8 mouse cellular contexts compared by ENCODE assay signal in the genomic region with DNA sequence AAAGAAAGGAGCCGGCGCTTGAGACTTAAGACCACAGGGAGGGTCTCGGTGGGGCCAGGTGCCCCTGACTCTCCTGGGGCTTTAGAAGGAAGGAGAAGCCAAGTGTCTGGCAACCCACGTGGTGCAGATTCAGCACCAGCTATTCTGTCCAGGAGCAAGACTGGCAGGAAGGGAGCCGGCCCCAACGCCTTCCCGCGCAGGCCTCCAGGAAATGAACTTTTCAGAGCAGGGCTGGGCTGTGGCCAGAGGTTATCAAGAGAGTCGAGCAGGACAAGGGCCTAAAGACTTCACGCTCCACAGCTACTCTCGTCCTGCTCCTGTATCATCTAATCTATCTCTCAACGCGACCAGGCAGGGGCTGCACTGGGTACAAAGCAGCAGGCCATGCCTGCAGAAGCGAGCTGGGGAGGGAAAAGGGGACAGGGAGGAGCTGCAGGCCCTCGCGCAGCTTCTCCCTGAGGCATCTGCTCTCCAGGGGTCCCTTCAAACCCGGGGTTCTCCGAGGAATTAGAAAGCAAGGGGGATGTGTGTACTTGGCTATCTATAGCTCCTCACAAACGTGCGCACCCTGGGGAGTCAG. TPM values are rescaled to one million over a fixed set of nuclear protein-coding genes. Genes with fewer than 3 reads are reported as not detected.
DNase-seq lines count a peak whose midpoint lies in the region; TF ChIP-seq lines count a peak whose summit lies in the region.

No protein-coding gene starts in this region.

- no peak for TF ChIP-seq CTCF in embryonic fibroblast, embryonic 13.5 days (IDR thresholded peaks at IDR 0.05; ENCODE audit: borderline replicate concordance, insufficient read depth, low read length)

- no peak overlapping the region; the same call in 1 of the 2 replicates for H3K27ac ChIP-seq in embryonic fibroblast, embryonic 13.5 days (ENCODE audit: insufficient read depth, low read length)

- peak overlapping the region; percentile 45 for H3K4me3 ChIP-seq in embryonic fibroblast, embryonic 13.5 days (ENCODE audit: insufficient read depth, low read length)

- no peak for TF ChIP-seq POLR2A in embryonic fibroblast, embryonic 13.5 days (IDR thresholded peaks at IDR 0.05; ENCODE audit: low read depth, low read length)

- peak; percentile 53 for DNase-seq in urinary bladder, postnatal 14 days (ENCODE audit: low spot score)
- no peak for DNase-seq in urinary bladder, postnatal 4 days (ENCODE audit: low spot score in 2 of 2)
- peak; percentile 75 to 76 for DNase-seq in heart, postnatal 10 days
- peak; percentile 79 to 86 for DNase-seq in kidney, postnatal 25 days
- peak; percentile 47 for DNase-seq in mesoderm, embryonic 11.5 days (ENCODE audit: low read depth, low spot score)
- no peak for DNase-seq in thymus, postnatal 14 days
- no peak for DNase-seq in layer of hippocampus, adult 9-10 months (ENCODE audit: low spot score)

- H3K4me1 ChIP-seq in embryonic fibroblast, embryonic 13.5 days (ENCODE audit: control insufficient read depth, insufficient read depth, low read length), result no peaks in the 10 kb centered on the region

- intact Hi-C loops in heart, postnatal 10 days (cut with DNase I), result loop anchor here (2.0 kb wide), 1 partner anchor 19 kb away; no protein-coding TSS in a partner anchor

RNA-seq across cellular contexts. Expression of a gene that starts 1.4 kb away (rescaled TPM):
- polyA plus RNA-seq in embryonic fibroblast, embryonic 13.5 days (2011; ENCODE audit: insufficient read length, low read depth, missing spikeins), result 1.4 and 2.8 TPM in 2 replicates
- total RNA-seq in heart, postnatal 10 days (2021), result 10 to 100 TPM in 1 of 2 experiments, 1 to 10 TPM in 1; 9.1 to 14.5 TPM

Comparison
In these comparisons a context has a peak if more than half of its experiments do, and no peak if none do; other contexts are left out.
1. DNase-seq: peak in urinary bladder, postnatal 14 days (single experiment), heart, postnatal 10 days (2 of 2), kidney, postnatal 25 days (2 of 2) and mesoderm, embryonic 11.5 days (single experiment); none in urinary bladder, postnatal 4 days (0 of 2), thymus, postnatal 14 days (single experiment) and layer of hippocampus, adult 9-10 months (single experiment).